Mouse (Mus musculus) thymus, postnatal 0 days (tissue): ENCODE measurements at regions not wholly inside any gene's neighbourhood (a gene's known extent, or its start where the extent isn't known, plus 50 kb on each side); places are given as distances from the start of the nearest gene placed in this dataset.

Experiments used
- DNase-seq: peaks from one replicate; pipeline ENCODE4 v3.0.0-alpha.2; 2015; ENCODE audit warnings: low spot score

GRCm38 (mm10) chr10:81996742-81997536 lies 51.0 kb upstream of the Zfp873 start:
- DNase-seq, result peak; percentile 92
